Mouse (Mus musculus): ENCODE results near the gene Tomm20l. TPM values are rescaled to one million over a fixed set of nuclear protein-coding genes. Genes with fewer than 3 reads are reported as not detected.

Gene Tomm20l
- total and polyA plus RNA-seq, 3 experiments: 0.29 TPM; not detected in 2

Other genes with a start within 250 kb of the Tomm20l start
- 78.7 and 87.9 TPM in 2 replicates for gene Actr10, start 173.6 kb upstream of the Tomm20l start, total RNA-seq (2012; rRNA removed)
- 100 to 1,000 TPM in 1 of 2 experiments, not detected in 1; 109 TPM for gene Actr10, start 173.6 kb upstream of the Tomm20l start, polyA plus RNA-seq (2012; ENCODE audit: insufficient read depth in 1 of 2, insufficient read length in 2 of 2, low read depth in 1 of 2, low replicate concordance in 2 of 2, missing spikeins in 1 of 2)
- 304 and 348 TPM in 2 replicates for gene Psma3, start 136.8 kb upstream of the Tomm20l start, total RNA-seq (2012; rRNA removed)
- gene Psma3, start 136.8 kb upstream of the Tomm20l start, polyA plus RNA-seq (2012; ENCODE audit: insufficient read depth in 1 of 2, insufficient read length in 2 of 2, low read depth in 1 of 2, low replicate concordance in 2 of 2, missing spikeins in 1 of 2): 100 to 1,000 TPM in 1 of 2 experiments, not detected in 1; 295 TPM
- 6.7 and 7.2 TPM in 2 replicates for gene Arid4a, start 95.4 kb upstream of the Tomm20l start, total RNA-seq (2012; rRNA removed)
- gene Arid4a, start 95.4 kb upstream of the Tomm20l start, polyA plus RNA-seq (2012; ENCODE audit: insufficient read depth in 1 of 2, insufficient read length in 2 of 2, low read depth in 1 of 2, low replicate concordance in 2 of 2, missing spikeins in 1 of 2): 10 to 100 TPM in 1 of 2 experiments, not detected in 1; 13.0 TPM
- 131 and 147 TPM in 2 replicates for gene Timm9, start 25.3 kb downstream of the Tomm20l start, total RNA-seq (2012; rRNA removed)
- gene Timm9, start 25.3 kb downstream of the Tomm20l start, polyA plus RNA-seq (2012; ENCODE audit: insufficient read depth in 1 of 2, insufficient read length in 2 of 2, low read depth in 1 of 2, low replicate concordance in 2 of 2, missing spikeins in 1 of 2): 10 to 100 TPM in 1 of 2 experiments, not detected in 1; 68.4 TPM
- gene 2700049A03Rik, start 25.4 kb downstream of the Tomm20l start, total RNA-seq (2012; rRNA removed): 5.8 and 6.6 TPM in 2 replicates
- gene 2700049A03Rik, start 25.4 kb downstream of the Tomm20l start, polyA plus RNA-seq (2012; ENCODE audit: insufficient read depth in 1 of 2, insufficient read length in 2 of 2, low read depth in 1 of 2, low replicate concordance in 2 of 2, missing spikeins in 1 of 2): 1 to 10 TPM in 1 of 2 experiments, not detected in 1; 7.2 TPM
- 0.07 TPM in 1 of 2 replicates, not detected in the other for gene Dact1, start 198.5 kb downstream of the Tomm20l start, total RNA-seq (2012; rRNA removed)
- under 1 TPM in 1 of 2 experiments, not detected in 1; 0.06 TPM for gene Dact1, start 198.5 kb downstream of the Tomm20l start, polyA plus RNA-seq (2012; ENCODE audit: insufficient read depth in 1 of 2, insufficient read length in 2 of 2, low read depth in 1 of 2, low replicate concordance in 2 of 2, missing spikeins in 1 of 2)

All from MEL (cell line).